In the genomic region with DNA sequence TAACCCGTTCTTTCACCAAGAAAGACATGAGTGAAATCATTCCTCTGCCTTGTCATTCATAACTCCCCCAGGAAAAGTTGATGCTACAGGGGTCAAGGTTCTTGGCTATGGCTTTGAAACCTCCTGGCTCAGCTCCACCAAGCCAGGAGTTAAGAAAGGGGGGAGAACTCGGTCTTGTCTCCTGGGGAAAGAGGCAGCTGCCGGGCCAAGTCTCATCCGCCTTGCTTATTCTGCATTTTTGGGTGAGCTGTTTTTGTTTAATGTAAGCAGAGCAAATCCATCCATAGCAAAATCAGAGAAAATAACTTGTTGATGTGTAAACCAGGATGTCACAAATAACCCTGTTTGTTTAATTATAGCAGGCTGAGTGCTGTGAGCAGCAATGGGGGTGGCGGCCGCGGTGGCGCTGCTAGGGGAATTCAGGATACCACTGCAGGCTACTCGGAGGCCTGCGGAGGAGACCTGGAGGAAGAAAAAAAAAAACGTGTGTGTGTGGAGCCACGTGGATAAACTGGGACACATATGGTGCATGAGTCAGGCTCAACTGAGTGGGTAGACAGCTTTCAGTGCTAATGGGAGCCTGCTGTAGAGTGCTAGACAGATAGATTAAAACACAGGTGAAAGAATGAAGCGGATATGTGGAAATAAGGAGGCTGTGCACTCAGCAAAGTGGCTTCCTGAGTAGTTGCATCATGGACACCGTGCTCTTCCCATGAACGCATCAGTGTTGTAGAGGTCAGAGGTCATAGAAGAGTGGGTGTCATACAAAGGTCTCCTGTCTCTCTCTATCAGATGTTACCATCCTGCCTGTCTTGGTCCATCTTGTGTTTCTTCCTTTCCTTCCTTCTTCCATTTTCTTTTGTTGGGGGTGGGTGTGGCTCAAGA, we compare ENCODE assay signal across 8 mouse cellular contexts.
DNase-seq lines count a peak whose midpoint lies in the region; ATAC-seq and TF ChIP-seq lines count a peak whose summit lies in the region.

No protein-coding gene starts in this region.

- 77% methylated on average over 15 of the region's 15 CpGs for WGBS in forebrain, postnatal 0 days
- 85% methylated on average over 15 of the region's 15 CpGs for WGBS in forebrain, embryonic 13.5 days
- 79% methylated on average over 15 of the region's 15 CpGs for WGBS in liver, embryonic 11.5 days

- DNase-seq in forebrain, postnatal 0 days = no peak
- peak; percentile 84 for DNase-seq in 3T3-L1 (ENCODE audit: low read depth, low spot score)
- peak; percentile 75 for DNase-seq in layer of hippocampus, adult 8-10 months (ENCODE audit: low spot score in 2 of 2)
- DNase-seq in telencephalon, adult 2 months (ENCODE audit: low read depth, low spot score) = peak; percentile 92
- no peak for DNase-seq in liver, embryonic 11.5 days (ENCODE audit: low spot score)
- DNase-seq in gastrocnemius, postnatal 25 days = no peak

- TF ChIP-seq POLR2A in embryonic fibroblast, embryonic 13.5 days (IDR thresholded peaks at IDR 0.05; ENCODE audit: low read depth, low read length) = no peak

- H3K36me3 ChIP-seq in forebrain, postnatal 0 days (ENCODE audit: insufficient read depth) = no peaks in the 10 kb centered on the region
- no peaks in the 10 kb centered on the region for H3K36me3 ChIP-seq in forebrain, embryonic 13.5 days (ENCODE audit: poor library complexity, severe bottlenecking)
- no peaks in the 10 kb centered on the region for H3K36me3 ChIP-seq in liver, embryonic 11.5 days (ENCODE audit: control insufficient read depth, insufficient read depth, low read length)

- no peaks in the 10 kb centered on the region for H3K9me3 ChIP-seq in forebrain, postnatal 0 days (ENCODE audit: low read length)
- H3K9me3 ChIP-seq in forebrain, embryonic 13.5 days (replicated peaks) = no peaks in the 10 kb centered on the region; the same call in none of the 2 replicates
- H3K9me3 ChIP-seq in liver, embryonic 11.5 days (ENCODE audit: control insufficient read depth, low read length) = no peaks in the 10 kb centered on the region

- peak; percentile 53 for ATAC-seq in forebrain, postnatal 0 days
- no peak for ATAC-seq in forebrain, embryonic 13.5 days
- no peak for ATAC-seq in liver, embryonic 11.5 days (replicated peaks; ENCODE audit: low FRiP score)

- no peak overlapping the region for H3K27ac ChIP-seq in forebrain, postnatal 0 days (ENCODE audit: low read depth, low read length)
- no peak overlapping the region for H3K27ac ChIP-seq in forebrain, embryonic 13.5 days
- peak overlapping the region; percentile 37; the same call in 1 of the 2 replicates for H3K27ac ChIP-seq in embryonic fibroblast, embryonic 13.5 days (ENCODE audit: insufficient read depth, low read length)
- no peak overlapping the region for H3K27ac ChIP-seq in liver, embryonic 11.5 days (ENCODE audit: low read depth, low read length)

- no peaks in the 10 kb centered on the region for H3K4me1 ChIP-seq in forebrain, postnatal 0 days (ENCODE audit: insufficient read depth)
- H3K4me1 ChIP-seq in forebrain, embryonic 13.5 days = peaks cover 4% of the 10 kb centered on the region; the same call in 1 of the 2 replicates
- 0 out of 2 replicates have a peak, but pooled peaks cover 3% of the 10 kb centered on the region for H3K4me1 ChIP-seq in embryonic fibroblast, embryonic 13.5 days (ENCODE audit: control insufficient read depth, insufficient read depth, low read length)
- no peaks in the 10 kb centered on the region; the same call in 1 of the 2 replicates for H3K4me1 ChIP-seq in liver, embryonic 11.5 days (replicated peaks; ENCODE audit: control insufficient read depth, insufficient read depth, low read length)

- H3K27me3 ChIP-seq in forebrain, postnatal 0 days (ENCODE audit: insufficient read depth, low read length) = no peaks in the 10 kb centered on the region
- no peaks in the 10 kb centered on the region for H3K27me3 ChIP-seq in forebrain, embryonic 13.5 days
- H3K27me3 ChIP-seq in liver, embryonic 11.5 days (replicated peaks; ENCODE audit: control insufficient read depth, insufficient read depth, low read length) = no peaks in the 10 kb centered on the region

- H3K4me3 ChIP-seq in forebrain, postnatal 0 days (ENCODE audit: low read depth, low read length) = no peak overlapping the region
- H3K4me3 ChIP-seq in forebrain, embryonic 13.5 days = no peak overlapping the region
- no peak overlapping the region for H3K4me3 ChIP-seq in embryonic fibroblast, embryonic 13.5 days (ENCODE audit: insufficient read depth, low read length)
- H3K4me3 ChIP-seq in liver, embryonic 11.5 days (ENCODE audit: low read depth, low read length) = no peak overlapping the region

- no peak for TF ChIP-seq CTCF in forebrain, postnatal 0 days (IDR thresholded peaks at IDR 0.05; ENCODE audit: low read depth)
- TF ChIP-seq CTCF in embryonic fibroblast, embryonic 13.5 days (IDR thresholded peaks at IDR 0.05; ENCODE audit: borderline replicate concordance, insufficient read depth, low read length) = no peak

- H3K9ac ChIP-seq in forebrain, postnatal 0 days = no peak overlapping the region
- H3K9ac ChIP-seq in forebrain, embryonic 13.5 days = no peak overlapping the region
- no peak overlapping the region for H3K9ac ChIP-seq in liver, embryonic 11.5 days (ENCODE audit: low read depth, low read length)

- no peak overlapping the region for H3K4me2 ChIP-seq in forebrain, postnatal 0 days (ENCODE audit: low read depth)
- H3K4me2 ChIP-seq in forebrain, embryonic 13.5 days = no peak overlapping the region
- H3K4me2 ChIP-seq in liver, embryonic 11.5 days = no peak overlapping the region

Comparison
In these comparisons a context has a peak if more than half of its experiments do, and no peak if none do; other contexts are left out.
1. DNase-seq: peak in 3T3-L1 (single experiment), layer of hippocampus, adult 8-10 months (2 of 2) and telencephalon, adult 2 months (single experiment); none in forebrain, postnatal 0 days (single experiment), liver, embryonic 11.5 days (single experiment) and gastrocnemius, postnatal 25 days (single experiment).